Mouse (Mus musculus) heart, embryonic 11.5 days (tissue): ENCODE measurements around the gene Zmynd15. TPM values are rescaled to one million over a fixed set of nuclear protein-coding genes. Genes with fewer than 3 reads are reported as not detected.
A peak's percentile ranks its signal among the peaks of the same experiment; 100 is the strongest.

Experiments
- ATAC-seq: fragments of 200-750 bp; cut with Nextera tagmentation; replicated peaks from 2 replicates; pipeline ENCODE4 v1.8.0; 2017; ENCODE audit warnings: moderate library complexity; ENCODE audit not compliant: insufficient number of reproducible peaks, low FRiP score, low TSS enrichment
- H3K27ac ChIP-seq: fragments of 300-500 bp; sonication (generic); 2 replicates; pipeline ENCODE4 v1.5.1; 2014; ENCODE audit warnings: mild to moderate bottlenecking, low read depth, low read length
- H3K27me3 ChIP-seq: fragments of 300-500 bp; sonication (generic); 2 replicates; pipeline ENCODE4 v1.6.1; 2014; ENCODE audit warnings: mild to moderate bottlenecking, low read length, mixed read lengths; ENCODE audit not compliant: control insufficient read depth, insufficient read depth
- H3K36me3 ChIP-seq: fragments of 300-500 bp; sonication (generic); 2 replicates; pipeline ENCODE4 v1.6.1; 2014; ENCODE audit warnings: mild to moderate bottlenecking, low read length, moderate library complexity, mixed read lengths; ENCODE audit not compliant: control insufficient read depth, insufficient read depth
- H3K4me1 ChIP-seq: fragments of 300-500 bp; sonication (generic); 2 replicates; pipeline ENCODE4 v1.6.1; 2014; ENCODE audit warnings: low read length; ENCODE audit not compliant: control insufficient read depth, insufficient read depth
- H3K4me2 ChIP-seq: fragments of 300-500 bp; sonication (generic); 2 replicates; pipeline ENCODE4 v1.6.1; 2014; ENCODE audit warnings: mild to moderate bottlenecking, moderate library complexity
- H3K4me3 ChIP-seq: fragments of 300-500 bp; sonication (generic); 2 replicates; pipeline ENCODE4 v1.5.1; 2014; ENCODE audit warnings: low read depth, low read length
- H3K9ac ChIP-seq: fragments of 300-500 bp; sonication (generic); 2 replicates; pipeline ENCODE4 v1.6.1; 2014; ENCODE audit warnings: mild to moderate bottlenecking, low read depth, low read length, moderate library complexity
- H3K9me3 ChIP-seq: fragments of 300-500 bp; sonication (generic); replicated peaks from 2 replicates; pipeline ENCODE4 v1.6.1; 2016; ENCODE audit warnings: low read length; ENCODE audit not compliant: control insufficient read depth
- WGBS: fragments of 180-500 bp; shearing (Covaris S2); extraction: QIAGEN DNeasy Blood & Tissue Kit; methylation state at CpG from one replicate; pipeline ENCODE4 v1.1.7; 2014; ENCODE audit not compliant: insufficient replicate concordance; 5-methylcytosine and 5-hydroxymethylcytosine counted together
- polyA plus RNA-seq: library from polyadenylated mRNA; unstranded; fragments of >200 nt; fragmentation: Nextera tagmentation; extraction: Ambion mirVana; gene quantifications from 2 replicates; pipeline ENCODE4 v1.2.1, GENCODE M21; 2014

Zmynd15 gene
- polyA plus RNA-seq, 1 experiment from 2014 or later, result 1.1 TPM

GRCm38 (mm10) chr11:70431574-70431973, 27.7 kb upstream of the Zmynd15 start:
- no peaks in the 10 kb centered on the region for H3K27me3 ChIP-seq
- H3K9me3 ChIP-seq, result no peaks in the 10 kb centered on the region
- no peak overlapping the region for H3K27ac ChIP-seq
- peak overlapping the region; percentile 83 for H3K4me3 ChIP-seq
- H3K4me2 ChIP-seq, result peak overlapping the region; percentile 93
- H3K36me3 ChIP-seq, result no peaks in the 10 kb centered on the region
- H3K9ac ChIP-seq, result no peak overlapping the region
- no peak for ATAC-seq
- H3K4me1 ChIP-seq, result peaks cover 12% of the 10 kb centered on the region
- WGBS, result 31% methylated on average over 5 of the region's 5 CpGs

DNA sequence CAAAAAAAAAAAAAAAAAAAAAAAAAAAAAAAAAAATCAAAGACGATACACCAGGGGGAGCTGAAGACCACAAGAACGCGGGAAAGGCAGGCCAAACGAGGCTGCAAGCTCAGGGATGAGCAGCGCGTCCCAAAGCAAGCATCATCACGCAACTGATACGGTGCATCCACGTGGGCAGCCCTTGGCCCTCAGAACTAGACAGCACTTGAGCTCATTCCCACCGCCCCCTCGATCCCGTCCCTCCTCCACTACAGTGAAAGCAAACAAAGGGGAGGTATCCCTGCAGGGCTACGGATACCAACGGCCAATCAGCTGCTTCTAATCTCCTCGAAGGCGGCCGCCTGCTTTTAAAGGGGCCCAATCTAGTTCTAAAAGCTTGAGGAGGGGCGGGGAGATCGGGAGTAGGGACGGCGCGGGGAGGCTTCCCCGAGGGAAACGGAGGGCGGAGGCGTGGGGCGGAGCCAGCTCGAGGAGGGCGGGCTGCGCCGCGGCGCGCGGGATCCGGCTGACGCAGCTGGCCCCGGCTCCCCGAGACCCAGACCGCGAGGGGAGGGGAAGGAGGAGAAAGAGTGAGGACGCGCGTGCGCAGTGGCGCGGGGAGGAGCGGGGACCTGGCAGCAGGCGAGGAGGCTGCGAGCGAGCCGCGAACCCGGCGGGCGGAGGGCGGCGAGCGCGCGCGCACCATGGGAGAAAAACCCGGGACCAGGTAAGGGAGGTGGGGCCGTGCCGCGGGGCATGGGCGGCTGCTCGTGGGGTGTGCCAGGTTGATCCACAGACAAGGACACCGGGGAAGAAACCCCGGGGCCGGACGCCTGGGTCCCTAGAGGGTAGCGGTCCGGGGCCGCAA, 27.0 kb upstream of the Zmynd15 start, which contains the start of gene Arrb2:
TSS of gene Arrb2 (plus strand) at position 588 of the 847 bp plus-strand sequence.
- WGBS, result under 1% methylated on average over 73 of the region's 75 CpGs

GRCm38 (mm10) chr11:70432895-70433568, 26.2 kb upstream of the Zmynd15 start:
- peak; percentile 11; the same call in 1 of the 2 replicates for ATAC-seq
- H3K4me3 ChIP-seq, result peak overlapping the region; percentile 83
- 8% methylated on average over 15 of the region's 15 CpGs for WGBS
- H3K9me3 ChIP-seq, result no peaks in the 10 kb centered on the region
- peak overlapping the region; percentile 93 for H3K4me2 ChIP-seq
- peak overlapping the region; percentile 87 for H3K9ac ChIP-seq
- no peaks in the 10 kb centered on the region for H3K27me3 ChIP-seq
- 0 out of 2 replicates have a peak, but pooled peaks cover 2% of the 10 kb centered on the region for H3K36me3 ChIP-seq
- H3K4me1 ChIP-seq, result peaks cover 12% of the 10 kb centered on the region
- peak overlapping the region; percentile 62 for H3K27ac ChIP-seq

More for the DNA sequence above, 27.0 kb upstream of the Zmynd15 start, which contains the start of gene Arrb2:
- peak within 1 kb of the TSS; percentile 93 for H3K4me2 ChIP-seq
- H3K9ac ChIP-seq, result peak within 1 kb of the TSS; percentile 87
- no peaks in the 10 kb centered on the region for H3K9me3 ChIP-seq
- no peaks in the 10 kb centered on the region for H3K36me3 ChIP-seq
- peak within 1 kb of the TSS; percentile 62 for H3K27ac ChIP-seq
- H3K4me3 ChIP-seq, result peak within 1 kb of the TSS; percentile 83
- peaks cover 12% of the 10 kb centered on the region for H3K4me1 ChIP-seq
- ATAC-seq, result peak; percentile 93
- no peaks in the 10 kb centered on the region for H3K27me3 ChIP-seq

DNA sequence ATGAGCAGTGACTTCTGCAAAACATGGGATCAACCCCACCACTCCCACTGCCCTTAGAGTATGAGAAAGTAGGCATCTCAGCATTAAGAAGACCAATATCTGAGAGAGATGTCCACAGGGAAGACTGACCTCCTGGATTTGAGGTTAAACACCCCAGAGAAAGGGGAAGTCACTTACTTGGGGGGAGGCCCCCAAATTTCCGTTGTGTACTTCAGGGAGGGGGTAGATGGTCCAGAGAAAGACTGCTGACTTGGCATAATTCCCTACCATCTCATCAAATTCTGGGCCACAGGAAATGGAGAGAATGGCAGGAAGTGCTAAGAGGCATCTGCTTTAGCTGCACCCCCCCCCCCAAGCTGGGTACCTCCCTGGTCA, 25.7 kb upstream of the Zmynd15 start:
- Histone ChIP-seq H3K9ac (0 out of 2 replicates have a peak overlapping the region, but pooled peaks have one; percentile 87), H3K27me3 (no peaks in the 10 kb centered on the region), H3K4me2 (peak overlapping the region; percentile 93), H3K4me3 (no peak overlapping the region; the same call in 1 of the 2 replicates), H3K36me3 (0 out of 2 replicates have a peak, but pooled peaks cover 2% of the 10 kb centered on the region), H3K27ac (no peak overlapping the region), H3K4me1 (peaks cover 12% of the 10 kb centered on the region), H3K9me3 (no peaks in the 10 kb centered on the region)
- WGBS, result 58% methylated on average over 1 of the region's 1 CpGs
- no peak for ATAC-seq

- Histone ChIP-seq H3K4me3 (no peak overlapping the region), H3K9me3 (no peaks in the 10 kb centered on the region), H3K9ac (no peak overlapping the region), H3K27ac (no peak overlapping the region), H3K4me2 (peak overlapping the region; percentile 93), H3K36me3 (0 out of 2 replicates have a peak, but pooled peaks cover 2% of the 10 kb centered on the region), H3K4me1 (peaks cover 12% of the 10 kb centered on the region), H3K27me3 (no peaks in the 10 kb centered on the region)
- no peak for ATAC-seq
- WGBS, result 90% methylated on average over 3 of the region's 3 CpGs
Observed at GRCm38 (mm10) chr11:70433951-70434350, 25.3 kb upstream of the Zmynd15 start.

- no peak overlapping the region for H3K4me3 ChIP-seq
- H3K36me3 ChIP-seq, result peaks cover 2% of the 10 kb centered on the region; the same call in 1 of the 2 replicates
- H3K9ac ChIP-seq, result peak overlapping the region; percentile 0; the same call in 1 of the 2 replicates
- ATAC-seq, result no peak
- H3K4me2 ChIP-seq, result no peak overlapping the region
- 73% methylated on average over 5 of the region's 5 CpGs for WGBS
- H3K9me3 ChIP-seq, result no peaks in the 10 kb centered on the region
- peaks cover 12% of the 10 kb centered on the region for H3K4me1 ChIP-seq
- no peak overlapping the region for H3K27ac ChIP-seq
- no peaks in the 10 kb centered on the region for H3K27me3 ChIP-seq
Observed at GRCm38 (mm10) chr11:70435476-70435875, 23.8 kb upstream of the Zmynd15 start.

GRCm38 (mm10) chr11:70437426-70437825, 21.8 kb upstream of the Zmynd15 start:
- peaks cover 2% of the 10 kb centered on the region; the same call in 1 of the 2 replicates for H3K36me3 ChIP-seq
- no peak for ATAC-seq

GRCm38 (mm10) chr11:70438728-70439374, 20.4 kb upstream of the Zmynd15 start:
- Histone ChIP-seq H3K4me2 (no peak overlapping the region), H3K9ac (no peak overlapping the region), H3K4me1 (peaks cover under 1% of the 10 kb centered on the region; the same call in 1 of the 2 replicates), H3K27me3 (no peaks in the 10 kb centered on the region), H3K27ac (no peak overlapping the region), H3K9me3 (no peaks in the 10 kb centered on the region), H3K36me3 (peaks cover 2% of the 10 kb centered on the region; the same call in 1 of the 2 replicates), H3K4me3 (no peak overlapping the region)
- ATAC-seq, result no peak
- 80% methylated on average over 7 of the region's 7 CpGs for WGBS

More at GRCm38 (mm10) chr11:70437426-70437825, 21.8 kb upstream of the Zmynd15 start:
- Histone ChIP-seq H3K27me3 (no peaks in the 10 kb centered on the region), H3K9me3 (no peaks in the 10 kb centered on the region), H3K27ac (no peak overlapping the region), H3K4me1 (peaks cover 12% of the 10 kb centered on the region), H3K4me3 (no peak overlapping the region), H3K9ac (no peak overlapping the region), H3K4me2 (no peak overlapping the region)
- 68% methylated on average over 6 of the region's 6 CpGs for WGBS
